Mouse (Mus musculus): ENCODE measurements around the gene Supt3. TPM values are rescaled to one million over a fixed set of nuclear protein-coding genes. Genes with fewer than 3 reads are reported as not detected.

The Supt3 gene
- total and polyA plus RNA-seq, 3 experiments: 4.7 to 16.0 (median 13.2) TPM

- Histone ChIP-seq H3K27me3 (ENCODE audit: control insufficient read depth, insufficient read depth, low read length) (no peaks in the 10 kb centered on the region), H3K36me3 (ENCODE audit: control insufficient read depth, insufficient read depth, low read length) (no peaks in the 10 kb centered on the region), H3K79me2 (replicated peaks; ENCODE audit: control insufficient read depth, insufficient read depth, low read length) (no peaks in the 10 kb centered on the region), H3K9ac (ENCODE audit: low read depth, low read length) (no peak overlapping the region), H3K27ac (no peak overlapping the region), H3K4me3 (no peak overlapping the region), H3K4me1 (ENCODE audit: control insufficient read depth, insufficient read depth, low read length) (no peaks in the 10 kb centered on the region; the same call in 1 of the 2 replicates)
- DNase-seq: no peak
- intact Hi-C loops (cut with DNase I): no loop called here
- WGBS: 85% methylated on average over 5 of the region's 5 CpGs
- no peak for TF ChIP-seq CTCF (IDR thresholded peaks at IDR 0.05)
- no peak for TF ChIP-seq POLR2A (IDR thresholded peaks at IDR 0.05; ENCODE audit: insufficient read depth, low read depth, low read length)
- no peak for TF ChIP-seq EP300 (IDR thresholded peaks at IDR 0.05; ENCODE audit: insufficient read depth, low read depth, low read length)
These were observed 168.4 kb downstream of the Supt3 start for GRCm38 (mm10) chr17:44945333-44945732.

- Histone ChIP-seq H3K4me3 (no peak overlapping the region), H3K79me2 (replicated peaks; ENCODE audit: control insufficient read depth, insufficient read depth, low read length) (no peaks in the 10 kb centered on the region), H3K27ac (no peak overlapping the region), H3K4me1 (ENCODE audit: control insufficient read depth, insufficient read depth, low read length) (no peaks in the 10 kb centered on the region; the same call in 1 of the 2 replicates), H3K36me3 (ENCODE audit: control insufficient read depth, insufficient read depth, low read length) (no peaks in the 10 kb centered on the region), H3K9ac (ENCODE audit: low read depth, low read length) (no peak overlapping the region), H3K27me3 (ENCODE audit: control insufficient read depth, insufficient read depth, low read length) (no peaks in the 10 kb centered on the region)
- WGBS: 70% methylated on average over 3 of the region's 3 CpGs
- intact Hi-C loops (cut with DNase I): no loop called here
- no peak for DNase-seq
- TF ChIP-seq CTCF (IDR thresholded peaks at IDR 0.05) (no peak), EP300 (IDR thresholded peaks at IDR 0.05; ENCODE audit: insufficient read depth, low read depth, low read length) (no peak), POLR2A (IDR thresholded peaks at IDR 0.05; ENCODE audit: insufficient read depth, low read depth, low read length) (no peak)
These were observed 171.4 kb downstream of the Supt3 start for GRCm38 (mm10) chr17:44948321-44948720.

- no peaks in the 10 kb centered on the region for H3K4me1 ChIP-seq (ENCODE audit: control insufficient read depth, insufficient read depth, low read length)
- H3K4me3 ChIP-seq: no peak overlapping the region
- H3K9ac ChIP-seq (ENCODE audit: low read depth, low read length): no peak overlapping the region
- whole genome bisulfite sequencing: 91% methylated on average over 2 of the region's 2 CpGs
- intact Hi-C loops (cut with DNase I): no loop called here
- DNase-seq: no peak
- H3K27ac ChIP-seq: no peak overlapping the region
- no peak for TF ChIP-seq CTCF (IDR thresholded peaks at IDR 0.05)
- no peak for TF ChIP-seq EP300 (IDR thresholded peaks at IDR 0.05; ENCODE audit: insufficient read depth, low read depth, low read length)
- no peak for TF ChIP-seq POLR2A (IDR thresholded peaks at IDR 0.05; ENCODE audit: insufficient read depth, low read depth, low read length)
- no peaks in the 10 kb centered on the region for H3K27me3 ChIP-seq (ENCODE audit: control insufficient read depth, insufficient read depth, low read length)
- no peaks in the 10 kb centered on the region for H3K36me3 ChIP-seq (ENCODE audit: control insufficient read depth, insufficient read depth, low read length)
- no peaks in the 10 kb centered on the region for H3K79me2 ChIP-seq (replicated peaks; ENCODE audit: control insufficient read depth, insufficient read depth, low read length)
These were observed 179.7 kb downstream of the Supt3 start for GRCm38 (mm10) chr17:44956671-44957070.

- no peak for TF ChIP-seq EP300 (IDR thresholded peaks at IDR 0.05; ENCODE audit: insufficient read depth, low read depth, low read length)
- no peak for TF ChIP-seq CTCF (IDR thresholded peaks at IDR 0.05)
- TF ChIP-seq POLR2A (IDR thresholded peaks at IDR 0.05; ENCODE audit: insufficient read depth, low read depth, low read length): no peak
- H3K27ac ChIP-seq: no peak overlapping the region
- H3K4me3 ChIP-seq: no peak overlapping the region
- H3K36me3 ChIP-seq (ENCODE audit: control insufficient read depth, insufficient read depth, low read length): no peaks in the 10 kb centered on the region
- 70% methylated on average over 6 of the region's 6 CpGs for WGBS
- no peaks in the 10 kb centered on the region for H3K4me1 ChIP-seq (ENCODE audit: control insufficient read depth, insufficient read depth, low read length)
- H3K27me3 ChIP-seq (ENCODE audit: control insufficient read depth, insufficient read depth, low read length): no peaks in the 10 kb centered on the region
- intact Hi-C loops (cut with DNase I): no loop called here
- no peaks in the 10 kb centered on the region for H3K79me2 ChIP-seq (replicated peaks; ENCODE audit: control insufficient read depth, insufficient read depth, low read length)
- no peak overlapping the region for H3K9ac ChIP-seq (ENCODE audit: low read depth, low read length)
- DNase-seq: no peak
These were observed 186.3 kb downstream of the Supt3 start for GRCm38 (mm10) chr17:44963051-44963798.

GRCm38 (mm10) chr17:44967186-44967585, 190.2 kb downstream of the Supt3 start:
- intact Hi-C loops (cut with DNase I): no loop called here
- no peak for DNase-seq
- TF ChIP-seq POLR2A (IDR thresholded peaks at IDR 0.05; ENCODE audit: insufficient read depth, low read depth, low read length) (no peak), EP300 (IDR thresholded peaks at IDR 0.05; ENCODE audit: insufficient read depth, low read depth, low read length) (no peak), CTCF (IDR thresholded peaks at IDR 0.05) (no peak)

GRCm38 (mm10) chr17:44970255-44970654, 193.3 kb downstream of the Supt3 start:
- Histone ChIP-seq H3K4me1 (ENCODE audit: control insufficient read depth, insufficient read depth, low read length) (no peaks in the 10 kb centered on the region), H3K9ac (ENCODE audit: low read depth, low read length) (no peak overlapping the region), H3K79me2 (replicated peaks; ENCODE audit: control insufficient read depth, insufficient read depth, low read length) (no peaks in the 10 kb centered on the region), H3K27ac (no peak overlapping the region), H3K36me3 (ENCODE audit: control insufficient read depth, insufficient read depth, low read length) (no peaks in the 10 kb centered on the region), H3K4me3 (no peak overlapping the region), H3K27me3 (ENCODE audit: control insufficient read depth, insufficient read depth, low read length) (no peaks in the 10 kb centered on the region)
- intact Hi-C loops (cut with DNase I): no loop called here
- WGBS: 87% methylated on average over 3 of the region's 3 CpGs
- no peak for TF ChIP-seq EP300 (IDR thresholded peaks at IDR 0.05; ENCODE audit: insufficient read depth, low read depth, low read length)
- no peak for TF ChIP-seq CTCF (IDR thresholded peaks at IDR 0.05)
- DNase-seq: no peak

More at GRCm38 (mm10) chr17:44967186-44967585, 190.2 kb downstream of the Supt3 start:
- Histone ChIP-seq H3K27ac (no peak overlapping the region), H3K79me2 (replicated peaks; ENCODE audit: control insufficient read depth, insufficient read depth, low read length) (no peaks in the 10 kb centered on the region), H3K4me1 (ENCODE audit: control insufficient read depth, insufficient read depth, low read length) (no peaks in the 10 kb centered on the region), H3K36me3 (ENCODE audit: control insufficient read depth, insufficient read depth, low read length) (no peaks in the 10 kb centered on the region), H3K27me3 (ENCODE audit: control insufficient read depth, insufficient read depth, low read length) (no peaks in the 10 kb centered on the region), H3K9ac (ENCODE audit: low read depth, low read length) (no peak overlapping the region), H3K4me3 (no peak overlapping the region)
- WGBS: 87% methylated on average over 1 of the region's 1 CpGs
